In the genomic region with DNA sequence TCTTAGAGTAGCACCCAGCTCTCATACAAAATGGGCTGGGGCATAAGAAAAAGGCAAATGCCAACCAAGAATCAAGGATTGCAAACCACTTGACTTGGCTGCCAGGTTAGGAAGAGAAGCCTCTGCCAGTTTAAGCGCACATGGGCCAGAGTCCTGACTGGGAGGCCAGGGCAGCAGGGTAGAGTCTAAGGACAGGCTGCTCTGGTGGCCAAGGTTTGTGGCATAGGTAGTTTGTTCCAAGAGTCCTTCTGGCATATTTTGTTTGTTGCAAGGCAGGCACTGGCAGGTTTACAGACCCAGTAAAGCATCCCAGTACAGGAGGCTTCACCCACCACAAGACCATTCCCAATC, we compare ENCODE assay signal across 12 mouse cellular contexts. TPM values are rescaled to one million over a fixed set of nuclear protein-coding genes. Genes with fewer than 3 reads are reported as not detected.
A peak's percentile ranks its signal among the peaks of the same experiment; 100 is the strongest.
DNase-seq lines count a peak whose midpoint lies in the region; ATAC-seq and TF ChIP-seq lines count a peak whose summit lies in the region.
"Not testable (repeated sequence)": the region's sequence is repeated elsewhere in the genome, so short reads cannot be mapped to it uniquely, and the experiment has no call there.
"Had no signal": no experiment of that assay in that cellular context is flagged by ENCODE, and none has a peak within 500 bp of the region (broad histone marks: within the 10 kb centered on the region; RNA-seq: fewer than 3 reads in every experiment).

No protein-coding gene starts in this region.

- not testable (repeated sequence) for H3K79me2 ChIP-seq in heart, adult 2 months (replicated peaks; ENCODE audit: control insufficient read depth, insufficient read depth, low read length); liver, adult 2 months (ENCODE audit: control insufficient read depth, insufficient read depth, low read length)

- 36% methylated on average over 1 of the region's 1 CpGs for WGBS in heart, adult 2 months
- WGBS in kidney, adult 2 months, result 61% methylated on average over 1 of the region's 1 CpGs
- WGBS in liver, adult 2 months, result 55% methylated on average over 1 of the region's 1 CpGs
- WGBS in lung, postnatal 0 days, result 74% methylated on average over 1 of the region's 1 CpGs
- 88% methylated on average over 1 of the region's 1 CpGs for WGBS in small intestine, adult 2 months

- intact Hi-C loops in gastrocnemius, adult 2 months (cut with DNase I); heart, adult 2 months (cut with DNase I): not testable (repeated sequence)

- DNase-seq in adipocyte (ENCODE audit: low spot score), result peak; percentile 63
- not testable (repeated sequence) for DNase-seq in gastrocnemius, adult 2 months; heart, adult 2 months; kidney, adult 2 months; lung, postnatal 0 days (ENCODE audit: low spot score)
- peak; percentile 67 for DNase-seq in liver, adult 2 months (ENCODE audit: extremely low read depth, low read depth, low spot score)

- H3K9ac ChIP-seq in heart, adult 2 months (ENCODE audit: low read depth, low read length), result peak overlapping the region; percentile 75
- not testable (repeated sequence) for H3K9ac ChIP-seq in liver, adult 2 months (ENCODE audit: low read depth, low read length); lung, postnatal 0 days (replicated peaks; ENCODE audit: low read depth)

- not testable (repeated sequence) for H3K27me3 ChIP-seq in heart, adult 2 months (ENCODE audit: control insufficient read depth, insufficient read depth, low read length); kidney, adult 2 months (replicated peaks; ENCODE audit: control insufficient read depth, insufficient read depth, low read length); liver, adult 2 months (ENCODE audit: control insufficient read depth, insufficient read depth, low read length); lung, postnatal 0 days (replicated peaks; ENCODE audit: insufficient read depth, low read length); small intestine, adult 2 months (ENCODE audit: control insufficient read depth, insufficient read depth, low read length)

- peak overlapping the region; percentile 93 for H3K27ac ChIP-seq in brown adipose tissue, adult 24 weeks (replicated peaks; ENCODE audit: low read depth, low read length)
- peak overlapping the region; percentile 83 for H3K27ac ChIP-seq in gastrocnemius, adult 2 months
- H3K27ac ChIP-seq in heart, adult 2 months, result peak overlapping the region; percentile 79
- H3K27ac ChIP-seq in kidney, adult 2 months (ENCODE audit: insufficient read depth, low read depth, low read length), result peak overlapping the region; percentile 86
- not testable (repeated sequence) for H3K27ac ChIP-seq in liver, adult 2 months (replicated peaks; ENCODE audit: insufficient read depth, low read depth, low read length); small intestine, adult 2 months (ENCODE audit: insufficient read depth, low read depth, low read length)
- H3K27ac ChIP-seq in lung, postnatal 0 days (ENCODE audit: low read length), result peak overlapping the region; percentile 27; the same call in 1 of the 2 replicates

- not testable (repeated sequence) for H3K36me3 ChIP-seq in heart, adult 2 months (ENCODE audit: control insufficient read depth, insufficient read depth, low read length); kidney, adult 2 months (ENCODE audit: control insufficient read depth, insufficient read depth, low read length); liver, adult 2 months (ENCODE audit: control insufficient read depth, insufficient read depth, low read length); lung, postnatal 0 days (ENCODE audit: insufficient read depth, low read length); small intestine, adult 2 months (ENCODE audit: control insufficient read depth, insufficient read depth, low read length)

- H3K4me2 ChIP-seq in lung, postnatal 0 days (replicated peaks; ENCODE audit: low read depth, low read length), result peak overlapping the region; percentile 11; the same call in 1 of the 2 replicates

- H3K9me3 ChIP-seq in lung, postnatal 0 days (ENCODE audit: low read length), result not testable (repeated sequence)

- H3K4me3 ChIP-seq in brown adipose tissue, adult 24 weeks (ENCODE audit: insufficient read depth, low read depth, low read length), result peak overlapping the region; percentile 65
- peak overlapping the region; percentile 70 for H3K4me3 ChIP-seq in gastrocnemius, adult 2 months
- peak overlapping the region; percentile 46 for H3K4me3 ChIP-seq in heart, adult 2 months
- peak overlapping the region; percentile 34 for H3K4me3 ChIP-seq in kidney, adult 2 months (ENCODE audit: insufficient read depth, low read depth, low read length)
- not testable (repeated sequence) for H3K4me3 ChIP-seq in liver, adult 2 months (ENCODE audit: insufficient read depth, low read depth, low read length); lung, postnatal 0 days (ENCODE audit: low read depth, low read length)
- H3K4me3 ChIP-seq in small intestine, adult 2 months (ENCODE audit: low read depth, low read length), result peak overlapping the region; percentile 30

- TF ChIP-seq EP300 in heart, adult 2 months (IDR thresholded peaks at IDR 0.05; ENCODE audit: insufficient read depth, low read depth, low read length); lung, postnatal 0 days (IDR thresholded peaks at IDR 0.05): not testable (repeated sequence)

- not testable (repeated sequence) for ATAC-seq in lung, postnatal 0 days

- TF ChIP-seq CTCF in gastrocnemius, adult 2 months (IDR thresholded peaks at IDR 0.05); heart, adult 2 months (IDR thresholded peaks at IDR 0.05); kidney, adult 2 months (conservative IDR thresholded peaks at IDR 0.05; ENCODE audit: insufficient read depth, insufficient read length, low read depth, low read length); liver, adult 2 months (IDR thresholded peaks at IDR 0.05; ENCODE audit: low read depth, low read length); lung, postnatal 0 days (IDR thresholded peaks at IDR 0.05); small intestine, adult 2 months (IDR thresholded peaks at IDR 0.05; ENCODE audit: extremely low read depth, insufficient read length, insufficient replicate concordance, low read depth, low read length): not testable (repeated sequence)

- H3K4me1 ChIP-seq in brown adipose tissue, adult 24 weeks (ENCODE audit: control insufficient read depth, insufficient read depth, insufficient read length, low read length); heart, adult 2 months (ENCODE audit: control insufficient read depth, insufficient read depth, low read length); kidney, adult 2 months (ENCODE audit: control insufficient read depth, insufficient read depth, low read length); liver, adult 2 months (ENCODE audit: control insufficient read depth, insufficient read depth, low read length); lung, postnatal 0 days (ENCODE audit: insufficient read depth, low read depth, low read length); small intestine, adult 2 months (ENCODE audit: control insufficient read depth, insufficient read depth, insufficient read length, low read length): not testable (repeated sequence)

- not testable (repeated sequence) for TF ChIP-seq POLR2A in heart, adult 2 months (IDR thresholded peaks at IDR 0.05; ENCODE audit: insufficient read depth, low read depth, low read length); kidney, adult 2 months (IDR thresholded peaks at IDR 0.05; ENCODE audit: low read depth, low read length); liver, adult 2 months (IDR thresholded peaks at IDR 0.05; ENCODE audit: extremely low read depth, insufficient read depth, low read length); small intestine, adult 2 months (IDR thresholded peaks at IDR 0.05; ENCODE audit: low read depth, low read length)

RNA-seq across cellular contexts. Expression of gene Ly6c1, which starts 0.7 kb away (rescaled TPM):
- 148 and 362 TPM in 2 replicates for polyA plus RNA-seq in brown adipose tissue, adult 24 weeks (2012; ENCODE audit: insufficient read depth, insufficient read length, missing spikeins)
- 100 to 1,000 TPM; 116 to 134 TPM for total RNA-seq in gastrocnemius, adult 2 months (2021)
- 100 to 1,000 TPM; 229 to 273 TPM for total RNA-seq in heart, adult 2 months (2021)
- 596 and 653 TPM in 2 replicates for polyA plus RNA-seq in heart, adult 2 months (2012; rRNA removed)
- 497 and 511 TPM in 2 replicates for polyA plus RNA-seq in kidney, adult 2 months (2012; rRNA removed)
- total RNA-seq in liver, adult 2 months (2014; rRNA removed), result 0.87 and 1.2 TPM in 2 replicates
- 1.9 and 2.1 TPM in 2 replicates for polyA plus RNA-seq in liver, adult 2 months (2012; rRNA removed)
- polyA plus RNA-seq in lung, postnatal 0 days (2015; fragmentation: Nextera tagmentation; extraction: Ambion mirVana), result 363 and 479 TPM in 2 replicates
- 37.5 and 72.2 TPM in 2 replicates for polyA plus RNA-seq in small intestine, adult 2 months (2012; rRNA removed)
- total RNA-seq: CH12.LX; common myeloid progenitor, adult 5-6 weeks; G1E had no signal
- polyA plus RNA-seq: G1E had no signal

RNA-seq across cellular contexts. Expression of gene Ly6a, which starts 50.1 kb away (rescaled TPM):
- polyA plus RNA-seq in brown adipose tissue, adult 24 weeks (2012; ENCODE audit: insufficient read depth, insufficient read length, missing spikeins), result 160 and 165 TPM in 2 replicates
- total RNA-seq in gastrocnemius, adult 2 months (2021), result 10 to 100 TPM; 56.5 to 74.4 TPM
- 100 to 1,000 TPM; 132 to 142 TPM for total RNA-seq in heart, adult 2 months (2021)
- polyA plus RNA-seq in heart, adult 2 months (2012; rRNA removed), result 204 and 233 TPM in 2 replicates
- 746 and 874 TPM in 2 replicates for polyA plus RNA-seq in kidney, adult 2 months (2012; rRNA removed)
- 12.4 and 22.7 TPM in 2 replicates for total RNA-seq in liver, adult 2 months (2014; rRNA removed)
- polyA plus RNA-seq in liver, adult 2 months (2012; rRNA removed), result 13.9 and 26.3 TPM in 2 replicates
- 466 and 528 TPM in 2 replicates for polyA plus RNA-seq in lung, postnatal 0 days (2015; fragmentation: Nextera tagmentation; extraction: Ambion mirVana)
- 15.1 and 29.8 TPM in 2 replicates for polyA plus RNA-seq in small intestine, adult 2 months (2012; rRNA removed)
- polyA plus RNA-seq: forebrain, embryonic 11.5 days; G1E had no signal

Comparison
In these comparisons a context has a peak if more than half of its experiments do, and no peak if none do; other contexts are left out.
1. RNA of gene Ly6c1, which starts 0.7 kb away (polyA plus RNA-seq): 596 to 653 TPM in heart, adult 2 months, 497 to 511 TPM in kidney, adult 2 months, 363 to 479 TPM in lung, postnatal 0 days, 148 to 362 TPM in brown adipose tissue, adult 24 weeks and 37.5 to 72.2 TPM in small intestine, adult 2 months; 1.9 to 2.1 TPM in liver, adult 2 months; every median in the first group is over 10 times any median in the second.